Mouse (Mus musculus): ENCODE measurements around the gene Mycl.

The Mycl gene

DNA sequence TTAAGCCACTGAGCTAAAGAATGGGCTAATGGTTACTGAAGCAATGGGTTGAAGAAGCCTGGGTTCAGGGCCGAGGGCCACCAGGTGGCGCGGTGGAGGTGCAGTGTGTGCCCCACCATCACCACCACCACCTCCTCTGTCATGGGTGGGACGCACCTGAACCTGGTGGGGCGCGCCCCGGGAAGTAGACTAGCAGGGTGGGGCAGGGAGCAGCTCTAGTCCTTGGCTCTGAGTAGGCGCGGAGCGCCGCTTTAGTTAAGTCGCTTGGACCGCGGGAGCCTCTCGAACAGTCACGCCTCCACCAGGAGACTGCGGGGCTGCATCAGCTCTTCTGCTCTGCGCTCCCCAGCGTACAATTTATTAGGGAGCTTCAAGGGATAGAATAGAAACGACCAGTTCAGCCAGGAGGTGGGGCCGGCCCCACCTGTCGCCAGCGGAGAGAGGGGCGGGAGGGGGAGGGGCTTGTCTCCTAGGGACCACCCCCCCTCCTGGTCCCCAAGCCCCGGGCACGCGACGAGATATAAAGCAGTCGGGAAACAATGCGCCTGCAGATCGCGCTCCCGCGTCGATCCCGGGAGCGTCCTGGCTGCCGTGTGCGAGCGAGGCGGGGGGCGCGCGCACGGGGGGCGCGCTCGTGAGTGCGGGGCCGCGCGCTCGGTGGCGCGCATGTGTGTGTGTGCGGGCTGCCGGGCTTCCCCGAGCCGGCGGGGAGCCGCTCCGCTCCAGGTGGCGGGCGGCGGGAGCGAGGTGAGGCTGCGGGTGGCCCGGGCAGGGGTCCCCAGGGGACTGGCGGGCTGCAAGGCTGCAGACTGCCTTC, at the start of gene Mycl:
Gene Mycl, plus strand, starts transcription at position 249 of the 817 bp plus-strand sequence.
- peak; percentile 77 for DNase-seq

DNA sequence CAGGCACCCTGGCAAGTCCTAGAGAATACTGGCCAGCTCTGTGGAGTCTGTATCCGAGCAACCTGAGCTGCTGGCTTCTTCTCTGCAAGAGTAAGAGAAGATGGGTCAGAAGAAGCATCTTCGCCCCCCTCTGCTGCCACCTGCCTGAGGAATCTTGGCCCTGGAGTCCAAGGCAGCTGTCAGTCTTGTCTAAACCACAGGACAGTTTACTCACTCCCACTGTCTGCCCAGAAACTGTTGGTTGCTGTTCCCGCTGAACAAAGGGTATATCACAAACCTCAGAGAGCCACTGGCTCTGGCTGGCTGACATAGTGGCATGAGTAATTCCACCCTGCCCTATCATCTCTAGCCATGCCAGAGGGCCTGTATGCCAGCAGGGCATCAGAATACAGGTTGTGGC, 48.2 kb upstream of the Mycl start:
- DNase-seq: no peak

DNA sequence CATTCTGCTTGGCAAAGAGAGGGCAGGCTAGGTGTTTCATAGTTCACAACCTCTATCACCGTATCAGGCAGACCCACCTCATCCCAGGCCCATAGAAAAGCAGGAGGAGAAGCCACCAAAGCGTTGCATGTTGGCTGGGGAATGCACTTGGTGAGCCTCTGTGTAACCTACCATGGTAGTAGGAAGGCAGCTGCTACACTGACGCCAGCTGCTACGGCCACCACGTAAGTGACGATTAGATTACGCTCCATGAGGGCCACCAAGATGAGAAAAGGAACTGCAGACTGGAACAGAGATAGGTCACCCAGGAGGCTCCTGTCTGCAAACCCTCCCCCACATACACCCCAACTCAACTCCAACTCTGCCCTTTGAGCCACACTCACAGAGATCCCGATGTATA, 46.4 kb upstream of the Mycl start:
- DNase-seq: no peak

DNA sequence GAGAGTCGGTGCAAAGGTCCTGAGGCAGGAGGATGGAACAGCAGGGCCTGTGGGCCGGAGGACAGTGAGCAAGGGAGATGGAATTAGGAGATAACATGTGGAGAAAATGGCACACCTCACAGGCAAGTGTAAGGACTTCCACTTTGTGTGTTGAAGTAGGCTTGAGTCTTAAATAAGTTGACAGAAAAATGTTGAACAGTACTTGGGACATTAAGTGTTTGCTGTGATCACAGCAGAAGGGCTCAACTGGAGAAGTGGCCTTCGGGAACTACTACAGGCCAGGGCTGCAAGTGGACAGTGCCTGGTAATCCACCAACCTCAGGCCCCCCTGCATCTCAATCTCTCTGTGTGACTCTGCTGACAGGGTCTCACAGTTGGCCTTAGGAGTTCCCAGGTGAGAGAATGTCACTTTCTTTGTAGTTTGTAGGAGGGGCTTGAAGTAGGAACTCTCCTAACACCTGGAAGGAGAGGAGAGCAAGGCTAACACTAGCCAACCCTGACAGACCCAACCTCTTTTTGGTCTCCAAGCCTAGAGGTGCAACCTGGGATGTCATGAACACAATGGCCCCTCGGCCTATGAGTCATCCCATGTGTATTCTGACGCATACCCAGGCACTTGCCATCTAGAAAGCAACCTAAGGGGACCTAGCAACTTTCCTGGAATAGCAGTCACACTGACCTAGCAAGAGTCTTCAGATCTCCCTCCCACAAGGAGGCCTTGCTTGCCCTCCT, 40.6 kb upstream of the Mycl start:
- no peak for DNase-seq

DNA sequence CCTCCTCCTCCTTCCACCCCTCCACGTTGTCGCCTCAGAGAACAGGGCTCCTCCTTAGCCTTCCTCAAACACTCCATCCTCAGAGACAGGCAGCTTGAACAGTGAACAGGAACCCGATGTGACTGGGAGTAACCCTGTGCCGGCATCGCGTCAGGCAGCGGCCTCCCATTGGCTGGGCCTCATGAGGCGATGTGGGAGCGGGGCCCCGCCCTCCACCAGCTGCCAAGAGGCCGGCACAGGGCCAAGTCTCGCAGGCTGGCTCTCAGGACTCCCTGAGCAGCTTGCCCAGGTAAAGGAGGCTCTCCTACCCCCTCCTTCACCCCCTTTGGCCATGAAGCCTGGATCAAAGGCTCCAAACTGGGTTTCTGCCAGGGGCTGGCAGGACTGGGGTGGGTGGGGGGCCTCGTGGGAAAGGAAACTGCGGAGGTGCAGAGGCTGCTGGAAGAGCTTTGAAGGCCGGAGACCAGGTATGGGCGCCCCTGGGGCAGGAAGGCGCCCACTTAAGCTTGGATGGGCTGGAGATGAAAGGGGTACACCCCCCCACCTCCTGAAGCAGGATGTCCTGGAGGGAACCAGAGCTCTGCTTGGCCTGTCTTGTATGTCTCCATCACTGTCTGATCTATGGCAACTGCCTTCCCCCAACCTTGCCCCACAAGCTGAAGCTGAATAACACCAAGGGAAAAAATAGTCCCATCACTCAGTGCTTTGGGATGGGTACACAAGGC, 39.9 kb upstream of the Mycl start:
- peak; percentile 91 for DNase-seq

DNA sequence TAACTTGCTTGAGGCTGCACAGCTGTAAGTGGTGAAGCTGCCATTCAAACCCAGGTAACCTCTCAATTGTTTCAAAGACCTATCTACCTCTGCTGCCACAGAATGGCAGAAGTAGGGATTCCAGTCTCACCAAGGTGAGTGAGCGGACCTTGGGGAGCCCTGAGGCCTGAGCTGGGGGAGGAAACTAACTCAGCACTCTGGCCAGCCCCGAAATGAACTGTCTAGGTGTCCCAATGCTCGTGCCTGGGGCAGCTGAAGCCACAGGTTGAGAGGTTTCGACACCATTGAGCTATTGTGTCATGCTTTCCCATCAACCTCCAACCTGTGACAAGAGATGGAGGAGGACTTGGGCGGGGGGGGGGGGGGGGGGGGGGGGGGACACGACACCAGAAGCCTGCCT, 39.2 kb upstream of the Mycl start:
- DNase-seq: no peak

DNA sequence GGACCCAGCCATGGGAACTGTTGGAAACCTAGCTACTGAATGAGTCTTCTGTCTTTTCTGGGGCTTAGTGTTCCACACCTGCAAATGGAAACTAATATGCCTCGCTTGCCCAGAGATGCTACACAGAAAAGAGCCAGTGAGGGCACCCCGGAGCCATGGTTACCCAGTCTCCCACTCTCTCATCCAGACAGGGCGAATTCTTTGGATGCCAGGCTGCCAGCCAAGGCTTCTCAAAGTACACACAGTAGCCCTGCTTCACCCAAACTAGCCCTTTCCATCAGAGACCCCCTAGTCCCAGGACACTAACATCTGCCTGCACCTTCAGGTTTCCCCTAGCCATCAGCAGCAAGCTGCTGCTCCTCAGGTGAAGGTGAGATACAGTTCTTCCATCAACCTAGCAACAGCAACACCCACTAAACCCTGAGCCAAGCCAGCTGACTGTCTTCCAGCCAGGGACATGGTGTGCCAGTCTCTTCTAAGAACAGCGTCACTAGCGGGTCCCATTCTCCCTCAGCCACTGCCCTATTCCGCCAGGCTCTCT, 36.9 kb upstream of the Mycl start:
- DNase-seq: no peak

DNA sequence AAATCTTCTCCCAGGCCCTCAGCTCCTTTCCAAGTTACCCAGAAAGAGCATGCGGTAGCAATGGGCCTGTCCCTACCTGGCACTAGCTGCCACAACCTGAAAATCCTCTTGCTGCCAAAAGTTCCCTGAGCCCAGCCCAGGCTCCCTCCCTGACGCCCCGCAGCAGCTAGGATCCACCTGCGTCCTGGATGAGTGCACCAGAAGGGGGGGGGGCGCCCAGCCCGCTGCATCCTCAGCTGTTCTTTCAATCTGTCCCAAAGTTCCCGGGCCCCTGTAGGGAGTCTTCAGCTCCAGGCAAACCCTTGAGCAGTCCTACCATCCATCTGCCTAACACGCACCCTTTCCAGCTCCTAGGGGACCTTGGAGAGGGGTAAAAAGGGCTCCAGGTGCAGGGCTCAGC, 35.6 kb upstream of the Mycl start:
- no peak for DNase-seq

DNA sequence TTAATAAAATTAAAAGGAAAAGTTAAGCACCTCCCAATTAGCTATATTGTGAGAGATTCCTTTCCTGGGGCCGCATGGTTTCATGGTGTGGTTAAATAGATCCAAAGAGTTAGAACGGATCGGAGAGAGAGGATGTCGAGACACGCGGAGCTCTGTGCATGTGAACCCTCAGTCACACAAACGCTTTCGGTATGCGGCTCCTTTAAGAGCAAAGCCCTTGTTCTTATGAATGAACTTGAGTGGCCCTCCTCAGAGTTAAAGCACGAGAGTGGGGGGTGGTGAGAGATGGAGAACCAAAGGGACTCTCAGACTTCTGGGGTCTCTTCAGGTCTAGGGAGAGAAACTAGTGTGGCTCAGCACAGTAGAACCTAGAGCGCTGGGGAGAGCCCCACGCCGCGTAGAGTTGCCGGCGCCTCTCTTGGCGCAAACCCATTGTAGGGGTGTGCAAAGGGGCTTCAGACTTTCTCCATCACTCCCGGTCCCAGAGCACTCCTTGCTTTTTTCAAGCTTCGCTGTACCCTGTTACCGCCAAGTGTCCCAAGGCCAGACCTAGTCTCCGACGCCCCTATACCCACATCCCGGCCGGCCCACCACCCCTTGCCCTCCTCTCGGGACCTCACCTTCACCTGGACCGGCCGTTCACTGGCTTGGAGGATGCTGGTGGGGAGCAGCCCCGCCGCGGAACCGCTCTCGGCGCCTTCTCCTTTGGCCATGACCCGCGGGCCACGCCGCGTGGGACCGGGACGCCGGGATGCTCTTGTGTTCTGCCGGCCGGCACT, 34.9 kb upstream of the Mycl start:
- no peak for DNase-seq

DNA sequence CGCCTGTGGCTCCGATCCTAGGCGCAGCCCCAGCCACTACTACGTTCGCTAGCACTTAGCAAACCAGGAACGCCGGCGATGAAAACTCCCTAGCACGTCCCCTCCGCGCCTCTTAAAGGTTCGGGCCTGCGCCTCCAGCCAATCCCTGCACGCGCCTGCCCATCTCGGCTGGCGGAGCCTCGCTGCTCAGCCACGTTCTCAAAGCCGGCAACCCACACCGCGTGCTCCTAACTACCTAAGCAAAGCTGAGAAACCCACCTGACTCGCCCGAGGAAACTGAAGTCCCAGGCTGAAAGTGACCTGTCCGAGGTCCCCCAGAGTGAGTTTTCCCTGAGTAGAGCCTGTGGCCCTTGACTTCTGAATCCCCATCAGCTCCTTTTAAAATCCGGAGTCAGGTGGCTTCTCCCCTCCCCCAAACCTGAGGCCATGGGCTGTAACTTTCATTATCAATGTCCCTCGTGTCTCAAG, 34.3 kb upstream of the Mycl start, which contains the start of gene Mfsd2a:
Gene Mfsd2a, minus strand, starts transcription at position 89 of the 468 bp plus-strand sequence.
- DNase-seq: peak; percentile 54

DNA sequence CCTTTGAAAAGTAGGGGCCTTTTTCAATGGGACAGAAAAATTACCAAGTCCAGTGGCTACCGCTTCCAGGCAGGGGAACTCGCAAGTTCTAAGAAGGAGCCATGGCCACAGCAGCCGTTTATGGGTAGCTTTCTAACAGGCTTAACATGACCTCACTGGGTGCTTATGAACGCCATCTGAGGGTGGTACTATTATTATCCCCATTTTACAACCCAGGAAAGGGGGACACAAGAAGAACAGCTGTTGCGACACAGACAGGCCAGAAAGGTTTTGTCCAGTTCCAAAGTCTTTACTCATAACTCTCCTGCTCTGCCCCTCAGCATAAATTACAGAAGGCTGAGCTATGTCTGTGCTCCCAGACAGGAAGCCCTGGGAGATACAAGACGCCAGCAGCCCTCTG, 33.9 kb upstream of the Mycl start:
- no peak for DNase-seq

DNA sequence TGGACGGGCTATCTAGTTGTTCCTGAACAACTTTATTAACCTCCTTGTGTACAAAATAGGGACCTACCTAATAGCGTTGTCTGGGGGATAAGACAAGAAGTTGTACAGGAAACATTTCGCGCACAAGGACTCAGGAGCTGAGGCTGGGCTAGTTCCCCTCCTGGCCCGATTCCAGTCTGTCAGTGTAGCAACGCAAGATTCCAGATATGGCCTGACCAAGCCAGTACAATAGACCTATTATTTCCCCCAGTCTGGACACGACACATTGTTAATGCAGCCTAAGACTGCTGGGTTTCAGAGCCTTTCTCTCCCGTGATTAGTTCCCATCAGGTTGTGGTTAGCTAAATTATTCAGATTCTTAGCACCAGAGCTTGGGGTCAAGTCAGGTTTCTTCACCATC, 32.7 kb upstream of the Mycl start:
- no peak for DNase-seq

DNA sequence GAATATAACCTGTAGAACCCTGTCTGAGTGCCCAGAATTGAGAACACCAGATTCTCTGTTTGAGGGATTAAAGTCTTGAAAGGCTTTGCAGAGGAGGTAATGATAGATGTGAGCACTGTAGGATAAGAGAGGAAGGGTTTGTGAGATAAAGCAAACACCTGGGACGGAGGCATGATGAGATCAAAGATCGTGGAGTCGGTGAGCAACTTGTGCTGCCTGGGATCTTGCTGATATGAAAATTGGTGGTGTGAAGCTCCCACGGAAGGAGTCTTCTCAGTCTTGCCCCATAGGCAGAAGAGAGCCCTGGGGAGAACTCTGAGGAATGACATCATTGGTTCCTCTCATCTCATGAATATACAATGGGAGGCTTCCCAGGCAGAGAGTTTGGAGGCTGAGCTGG, 27.3 kb upstream of the Mycl start:
- DNase-seq: no peak

DNA sequence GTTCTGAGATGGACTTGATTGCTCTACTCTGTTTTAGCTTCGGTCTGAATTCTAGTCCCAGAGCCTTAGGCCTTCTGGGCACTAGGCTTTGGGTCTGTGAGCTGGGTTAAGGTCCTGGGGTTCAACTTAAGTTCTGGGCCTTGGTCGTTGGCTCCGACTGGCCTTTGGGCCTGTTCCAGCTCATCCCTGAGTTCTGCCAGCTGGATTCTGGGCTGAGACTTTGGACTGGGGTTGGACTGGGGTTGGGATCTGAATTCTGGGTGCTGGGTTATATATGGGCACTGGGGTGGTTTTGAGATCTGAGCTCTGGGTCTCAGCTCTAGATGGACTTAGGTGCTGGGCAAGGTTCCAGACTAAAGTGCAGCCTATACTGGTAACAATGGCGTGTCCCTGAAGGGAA, 24.3 kb upstream of the Mycl start:
- no peak for DNase-seq

DNA sequence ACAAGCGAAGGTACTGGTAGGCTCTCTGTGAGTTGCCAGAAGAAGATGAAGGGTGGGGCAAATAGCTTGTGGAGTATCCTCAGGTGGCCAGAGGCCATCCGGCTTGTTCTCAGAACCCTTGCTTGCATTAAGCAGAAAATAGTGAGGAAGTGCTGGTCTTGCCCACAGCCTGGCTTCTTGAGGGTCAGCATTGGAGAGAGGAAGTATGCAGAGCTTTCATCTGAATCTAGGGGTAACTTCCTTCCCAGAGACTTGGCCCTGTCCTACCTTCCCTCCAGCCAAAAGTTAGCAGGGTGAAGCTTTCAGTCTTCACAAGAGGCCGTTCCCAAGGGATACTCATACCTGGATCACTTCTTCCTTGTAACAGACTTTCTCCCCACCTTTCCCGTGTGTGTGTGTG, 23.8 kb upstream of the Mycl start:
- DNase-seq: no peak

DNA sequence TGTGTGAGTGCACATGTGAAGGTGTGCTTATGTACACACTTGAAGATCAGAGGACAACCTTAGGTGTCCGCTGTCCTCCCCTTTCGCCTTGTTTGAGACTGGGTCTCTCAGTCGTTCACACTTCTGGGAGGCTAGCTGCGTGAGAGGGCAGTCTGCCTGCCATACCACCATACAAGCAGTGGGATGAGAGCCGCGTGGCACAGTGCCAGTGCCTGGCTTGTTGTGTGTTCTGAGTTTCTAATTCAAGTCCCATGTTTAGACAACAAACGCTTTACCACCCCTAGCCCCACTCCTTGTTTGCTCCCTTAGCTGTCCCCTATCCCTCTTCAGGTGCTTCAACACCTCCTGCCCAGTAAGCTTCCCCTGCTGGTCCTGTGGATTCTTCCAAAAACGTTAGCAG, 23.4 kb upstream of the Mycl start:
- DNase-seq: no peak

DNA sequence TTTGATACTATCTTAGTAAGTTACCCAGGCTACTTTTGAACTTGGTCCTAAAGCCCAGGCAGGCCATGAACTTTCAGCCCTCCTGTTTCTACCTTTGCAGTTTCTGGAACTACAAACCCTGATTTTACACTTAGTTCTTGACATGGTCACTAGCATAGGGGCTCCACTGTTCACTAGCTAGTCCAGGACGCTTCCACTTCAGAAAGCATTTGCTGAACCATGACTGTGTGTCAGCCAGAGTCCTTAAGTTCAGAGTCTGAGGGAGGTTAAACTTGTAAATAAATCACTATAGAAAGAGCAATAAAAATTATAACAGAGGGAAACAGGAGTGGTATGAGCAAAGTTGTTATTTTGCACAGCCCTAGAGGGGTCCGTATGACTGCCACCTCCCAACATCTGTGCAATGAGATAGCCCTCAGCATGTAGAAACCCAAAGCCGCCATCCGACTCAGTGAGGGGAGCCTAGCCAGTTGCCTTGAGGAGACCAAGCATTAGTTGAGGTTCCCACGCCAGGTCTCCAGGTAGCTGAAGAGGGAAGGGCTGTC, 20.4 kb upstream of the Mycl start:
- DNase-seq: no peak

DNA sequence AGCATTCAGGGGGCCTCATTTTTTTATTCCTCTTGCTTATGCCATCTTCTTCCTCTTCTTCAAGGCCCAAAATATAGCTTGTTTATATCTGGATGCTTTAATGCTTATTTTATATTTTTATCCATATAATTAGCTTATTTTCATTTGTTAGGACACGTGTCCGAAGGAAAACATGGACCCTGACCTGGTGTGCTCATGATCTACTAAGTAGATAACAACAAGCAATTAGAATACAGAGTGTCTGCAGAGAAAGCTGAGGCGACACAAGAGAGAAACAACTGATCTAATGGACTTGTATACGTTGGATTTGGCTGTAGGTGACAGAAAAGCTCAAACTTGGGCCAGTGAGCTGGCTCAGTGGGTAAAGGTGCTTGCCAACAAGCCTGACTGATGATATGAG, 18.6 kb upstream of the Mycl start:
- no peak for DNase-seq

DNA sequence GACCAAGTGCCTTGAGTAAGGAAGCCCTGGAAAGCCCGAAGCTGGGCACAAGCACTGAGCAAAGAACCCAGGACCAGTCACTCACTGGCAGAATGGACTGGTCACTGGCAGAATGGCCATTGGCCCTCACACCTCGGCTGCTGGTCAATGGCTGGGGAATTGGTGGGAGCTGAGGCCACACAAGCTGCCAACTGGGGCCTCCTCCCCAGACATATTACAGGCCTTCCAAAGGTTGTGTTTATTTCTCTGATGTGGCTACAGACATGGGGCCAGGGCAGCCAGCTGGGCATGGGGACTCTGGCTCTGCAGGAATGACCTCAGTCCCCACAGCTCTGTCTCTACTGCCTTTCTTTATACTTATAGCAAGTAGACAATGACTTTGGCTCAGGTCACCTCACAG, 16.6 kb upstream of the Mycl start:
- no peak for DNase-seq

DNA sequence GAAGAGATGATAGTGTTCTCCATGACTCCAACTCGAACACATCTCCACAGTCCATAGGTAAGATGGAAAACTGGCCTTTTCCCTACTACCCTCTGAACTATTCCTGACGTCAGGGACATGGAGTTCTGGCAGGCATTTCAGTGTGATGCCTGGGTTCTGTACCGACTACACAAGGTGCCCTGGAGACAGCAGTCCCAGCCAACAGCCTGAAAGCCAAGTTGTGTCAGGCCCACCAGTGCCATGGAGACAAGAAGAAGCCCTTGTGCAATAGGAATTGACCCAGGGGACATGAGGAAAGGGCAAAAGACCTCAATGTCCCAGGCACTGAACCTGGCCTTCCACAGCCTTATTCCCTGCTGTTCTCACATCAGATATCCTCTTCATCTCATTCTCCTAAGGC, 15.6 kb upstream of the Mycl start:
- DNase-seq: no peak

DNA sequence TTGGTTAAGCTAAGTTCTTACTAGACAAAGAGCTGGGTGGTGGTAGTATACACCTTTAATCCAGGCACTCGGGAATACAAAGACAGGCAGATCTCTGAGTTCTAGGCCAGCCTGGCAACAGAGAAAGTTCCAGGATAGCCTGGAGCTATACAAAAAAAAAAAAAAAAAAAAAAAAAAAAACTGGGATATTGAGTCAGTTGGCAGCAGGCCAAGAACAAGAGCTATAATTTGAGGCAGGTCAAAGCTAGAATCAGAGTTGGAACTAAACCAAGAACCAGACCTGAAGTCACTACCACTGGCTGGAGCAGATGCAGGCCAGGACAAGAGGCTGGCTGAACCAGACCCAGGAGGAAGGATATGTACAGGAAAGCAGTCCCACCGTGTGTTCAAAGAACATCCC, 14.8 kb upstream of the Mycl start:
- no peak for DNase-seq

DNA sequence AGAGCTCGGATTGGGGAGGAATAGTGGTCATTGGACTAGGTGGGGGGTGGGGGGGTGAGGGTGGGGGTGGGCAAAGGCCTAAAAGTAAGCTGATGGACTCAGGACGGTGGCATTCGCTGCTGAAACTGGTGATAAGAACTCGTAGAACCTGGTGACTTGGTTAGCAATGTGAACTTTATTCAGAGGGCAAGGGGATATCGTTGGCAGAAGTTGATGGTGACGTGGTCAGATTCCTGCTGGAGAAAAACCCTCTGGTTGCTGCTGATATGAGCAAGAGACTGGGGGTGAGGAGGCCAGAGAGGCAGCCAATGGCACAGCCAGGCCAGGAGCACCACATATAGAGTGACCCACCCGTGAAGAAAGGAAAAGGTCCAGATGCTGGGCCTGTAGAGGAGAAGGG, 14.2 kb upstream of the Mycl start:
- no peak for DNase-seq
